Mouse (Mus musculus) liver, embryonic 12.5 days (tissue): ENCODE results near the gene Gm5678. TPM values are rescaled to one million over a fixed set of nuclear protein-coding genes. Genes with fewer than 3 reads are reported as not detected.
A peak's percentile ranks its signal among the peaks of the same experiment; 100 is the strongest.

Experiments used
- ATAC-seq: fragments of 200-750 bp; cut with Nextera tagmentation; 2 replicates; pipeline ENCODE4 v1.8.0; 2017; ENCODE audit warnings: moderate number of reproducible peaks, mild to moderate bottlenecking, moderate library complexity
- H3K27ac ChIP-seq: fragments of 300-500 bp; sonication (generic); 2 replicates; pipeline ENCODE4 v1.5.1; 2016; ENCODE audit warnings: mild to moderate bottlenecking
- H3K27me3 ChIP-seq: fragments of 300-500 bp; sonication (generic); replicated peaks from 2 replicates; pipeline ENCODE4 v1.6.1; 2016; ENCODE audit warnings: mild to moderate bottlenecking, moderate library complexity
- H3K36me3 ChIP-seq: fragments of 300-500 bp; sonication (generic); 2 replicates; pipeline ENCODE4 v1.6.1; 2016; ENCODE audit warnings: mild to moderate bottlenecking, moderate library complexity
- H3K4me1 ChIP-seq: fragments of 300-500 bp; sonication (generic); 2 replicates; pipeline ENCODE4 v1.6.1; 2016
- H3K4me2 ChIP-seq: fragments of 300-500 bp; sonication (generic); 2 replicates; pipeline ENCODE4 v1.6.1; 2016; ENCODE audit warnings: mild to moderate bottlenecking, moderate library complexity
- H3K4me3 ChIP-seq: fragments of 300-500 bp; sonication (generic); 2 replicates; pipeline ENCODE4 v1.5.1; 2016; ENCODE audit warnings: mild to moderate bottlenecking, moderate library complexity
- H3K9ac ChIP-seq: fragments of 300-500 bp; sonication (generic); 2 replicates; pipeline ENCODE4 v1.6.1; 2016; ENCODE audit warnings: mild to moderate bottlenecking, moderate library complexity
- H3K9me3 ChIP-seq: fragments of 300-500 bp; sonication (generic); replicated peaks from 2 replicates; pipeline ENCODE4 v1.6.1; 2016; ENCODE audit warnings: mild to moderate bottlenecking, moderate library complexity
- WGBS: fragments of 180-500 bp; shearing (Covaris S2); methylation state at CpG from one replicate; pipeline ENCODE4 v1.1.7; 2016; ENCODE audit not compliant: insufficient replicate concordance; 5-methylcytosine and 5-hydroxymethylcytosine counted together
- polyA plus RNA-seq: library from polyadenylated mRNA; unstranded; fragments of >200 nt; fragmentation: Nextera tagmentation; extraction: Ambion mirVana; gene quantifications from 2 replicates; pipeline ENCODE4 v1.2.1, GENCODE M21; 2016

Gm5678 gene
- polyA plus RNA-seq, 1 experiment from 2014 or later, result not detected

DNA sequence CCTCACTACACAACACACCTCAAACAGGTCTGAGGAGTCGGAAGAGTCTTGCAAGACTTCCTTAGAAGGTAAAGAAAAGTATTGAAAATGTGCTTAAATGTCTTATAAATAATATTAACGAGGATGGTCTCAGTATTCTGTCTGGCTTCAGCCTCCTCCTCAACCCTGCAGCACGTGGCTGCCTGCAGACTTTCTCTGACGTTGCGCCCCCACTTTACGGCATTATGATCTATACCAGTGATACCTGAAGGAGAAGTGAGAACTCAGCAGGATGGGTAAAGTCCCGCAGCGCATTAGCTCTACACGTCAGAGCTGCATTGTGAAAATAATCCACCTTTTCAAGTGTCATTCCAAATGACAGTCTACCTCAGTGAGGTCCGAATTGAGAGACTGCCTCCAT, 33.4 kb upstream of the Gm5678 start:
- Histone ChIP-seq H3K9me3 (no peaks in the 10 kb centered on the region), H3K27ac (no peak overlapping the region), H3K4me2 (no peak overlapping the region), H3K4me1 (peaks cover 12% of the 10 kb centered on the region), H3K9ac (no peak overlapping the region), H3K4me3 (no peak overlapping the region), H3K27me3 (no peaks in the 10 kb centered on the region), H3K36me3 (peaks cover 61% of the 10 kb centered on the region)
- 83% methylated on average over 10 of the region's 10 CpGs for WGBS
- no peak for ATAC-seq

DNA sequence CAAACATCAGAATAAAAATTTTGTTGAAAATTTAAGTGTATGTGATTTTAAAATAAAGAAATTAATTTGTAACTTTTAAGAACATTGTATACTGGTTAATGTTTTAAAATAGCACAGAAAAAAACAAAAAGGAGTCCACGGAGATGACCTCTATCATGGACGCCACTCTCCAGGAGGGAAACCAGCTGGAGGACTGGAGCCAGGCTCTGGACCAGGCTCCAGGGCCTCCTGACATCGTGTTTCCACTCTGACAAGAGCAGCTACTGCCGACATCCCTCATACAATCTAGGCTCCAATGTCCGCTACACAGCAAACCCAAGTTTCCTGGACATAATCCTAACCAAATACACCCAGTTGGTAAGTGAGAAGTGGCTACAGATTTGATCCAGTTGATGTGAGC, 32.1 kb upstream of the Gm5678 start:
- H3K4me3 ChIP-seq, result no peak overlapping the region
- no peak for ATAC-seq
- peaks cover 50% of the 10 kb centered on the region for H3K36me3 ChIP-seq
- H3K9me3 ChIP-seq, result no peaks in the 10 kb centered on the region
- H3K9ac ChIP-seq, result no peak overlapping the region
- no peak overlapping the region for H3K27ac ChIP-seq
- peaks cover 21% of the 10 kb centered on the region for H3K4me1 ChIP-seq
- WGBS, result 81% methylated on average over 5 of the region's 5 CpGs
- H3K27me3 ChIP-seq, result no peaks in the 10 kb centered on the region
- no peak overlapping the region for H3K4me2 ChIP-seq

DNA sequence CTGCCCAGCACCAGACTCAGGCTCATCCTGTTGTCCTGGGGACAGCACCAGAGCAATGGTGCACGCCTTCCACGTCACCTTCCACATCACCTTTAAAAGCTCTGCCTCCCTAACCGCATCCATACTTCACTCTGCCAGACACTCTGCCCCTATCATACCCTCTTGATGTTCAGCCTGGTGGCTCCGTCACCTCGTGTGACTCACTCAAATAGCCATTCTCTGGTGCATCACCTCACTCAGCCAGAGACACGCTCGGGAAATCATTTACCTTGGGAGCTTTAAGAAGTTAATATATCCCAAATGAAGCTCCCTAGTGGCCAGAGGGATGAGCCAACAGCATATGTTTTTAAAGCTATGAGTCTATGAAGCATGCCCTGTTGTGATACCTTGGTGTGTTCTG, 31.1 kb upstream of the Gm5678 start:
- H3K9me3 ChIP-seq, result no peaks in the 10 kb centered on the region
- no peak overlapping the region for H3K9ac ChIP-seq
- H3K27me3 ChIP-seq, result no peaks in the 10 kb centered on the region
- peaks cover 25% of the 10 kb centered on the region for H3K4me1 ChIP-seq
- no peak overlapping the region for H3K4me2 ChIP-seq
- H3K4me3 ChIP-seq, result no peak overlapping the region
- H3K27ac ChIP-seq, result no peak overlapping the region
- WGBS, result 80% methylated on average over 7 of the region's 7 CpGs
- ATAC-seq, result no peak
- peaks cover 51% of the 10 kb centered on the region for H3K36me3 ChIP-seq

DNA sequence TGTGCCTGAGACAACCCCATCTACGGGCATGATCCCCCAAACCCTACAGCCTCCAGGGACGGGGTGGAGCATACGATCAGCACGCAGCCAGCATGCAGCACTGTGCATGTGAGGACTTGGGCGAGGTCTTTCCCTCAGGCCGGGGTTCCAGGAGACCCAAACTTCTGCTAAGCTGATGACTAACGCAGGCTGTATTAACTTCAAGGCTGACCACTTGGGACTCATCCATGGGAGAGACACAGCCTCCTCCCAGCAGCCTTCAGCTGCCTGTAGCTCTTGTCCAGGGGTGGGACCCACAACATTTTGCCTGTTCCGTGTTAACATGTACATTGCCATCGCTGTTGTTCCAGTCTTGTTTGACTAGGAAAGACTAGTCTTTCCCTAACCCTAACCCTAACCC, 30.3 kb upstream of the Gm5678 start:
- Histone ChIP-seq H3K9ac (no peak overlapping the region), H3K36me3 (peaks cover 51% of the 10 kb centered on the region), H3K4me3 (no peak overlapping the region), H3K4me2 (no peak overlapping the region), H3K27me3 (no peaks in the 10 kb centered on the region), H3K9me3 (no peaks in the 10 kb centered on the region), H3K4me1 (peaks cover 30% of the 10 kb centered on the region), H3K27ac (no peak overlapping the region)
- 89% methylated on average over 9 of the region's 9 CpGs for WGBS
- ATAC-seq, result no peak

DNA sequence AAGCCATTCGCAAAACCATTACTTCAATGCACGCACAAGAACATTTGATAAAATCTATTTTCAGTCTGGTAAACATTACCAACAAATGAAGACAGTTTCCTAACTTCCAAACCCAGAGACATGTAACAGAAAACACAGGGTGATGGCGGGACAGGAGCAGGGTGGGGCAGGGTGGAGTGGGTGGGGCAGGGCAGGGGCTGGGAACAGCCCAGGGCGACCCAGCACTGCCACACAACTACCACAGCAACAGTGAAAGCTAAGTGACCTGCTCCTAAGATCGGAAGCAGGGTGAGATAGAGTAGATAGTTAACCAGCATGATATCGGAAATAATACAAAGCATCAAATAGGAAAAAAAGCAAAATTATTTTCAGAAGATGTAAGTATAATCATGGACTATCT, 28.4 kb upstream of the Gm5678 start:
- H3K27ac ChIP-seq, result peak overlapping the region; percentile 70; the same call in 1 of the 2 replicates
- no peaks in the 10 kb centered on the region for H3K9me3 ChIP-seq
- peaks cover 40% of the 10 kb centered on the region for H3K36me3 ChIP-seq
- no peak overlapping the region; the same call in 1 of the 2 replicates for H3K9ac ChIP-seq
- H3K4me3 ChIP-seq, result no peak overlapping the region
- H3K4me1 ChIP-seq, result peaks cover 45% of the 10 kb centered on the region
- peak; percentile 44; the same call in 1 of the 2 replicates for ATAC-seq
- H3K4me2 ChIP-seq, result peak overlapping the region; percentile 53
- no peaks in the 10 kb centered on the region for H3K27me3 ChIP-seq
- WGBS, result 53% methylated on average over 6 of the region's 6 CpGs

DNA sequence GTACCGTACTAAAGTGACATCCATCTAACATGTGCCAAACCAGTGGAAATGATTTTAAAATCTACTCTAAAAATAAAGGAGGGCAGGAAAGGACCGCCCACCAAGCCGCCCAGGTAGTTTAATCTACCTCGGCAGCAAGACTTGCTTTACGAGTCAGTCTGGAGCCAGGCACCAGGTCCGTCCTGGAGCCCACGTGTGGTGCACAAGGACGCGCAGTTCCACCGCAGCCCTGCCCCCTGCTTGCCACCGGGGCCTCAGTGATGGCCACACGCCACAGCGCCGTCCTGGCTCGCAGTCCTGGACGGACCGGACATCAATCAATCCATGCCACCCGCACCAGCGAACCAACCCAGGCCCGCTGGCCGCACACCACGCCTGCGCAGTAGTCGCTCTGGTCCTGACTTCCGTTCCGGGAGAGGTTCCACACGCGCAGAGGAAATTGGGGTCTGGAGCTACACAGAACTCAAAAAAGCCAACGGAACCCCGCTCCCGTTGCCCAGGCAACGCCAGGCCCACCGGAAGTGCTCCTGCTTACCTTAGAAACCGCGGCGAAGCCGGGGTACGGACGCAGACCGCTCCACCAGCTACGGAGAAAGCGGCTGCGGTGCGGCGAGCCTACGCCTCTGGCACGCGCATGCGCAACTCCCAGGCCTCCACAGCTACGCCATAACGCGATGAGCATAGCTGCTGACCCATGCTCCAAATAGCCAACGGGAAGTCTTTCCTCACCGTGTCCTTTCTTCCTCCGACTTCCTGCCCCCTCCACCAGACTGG, 24.3 kb upstream of the Gm5678 start, which contains the start of gene Setd4:
Setd4 (minus strand) TSS at position 625 of the 774 bp plus-strand sequence.
- H3K4me3 ChIP-seq, result peak within 1 kb of the TSS; percentile 76
- peak within 1 kb of the TSS; percentile 87 for H3K4me2 ChIP-seq
- under 1% methylated on average over 55 of the region's 55 CpGs for WGBS
- peaks cover 16% of the 10 kb centered on the region; the same call in 1 of the 2 replicates for H3K27me3 ChIP-seq
- peaks cover 12% of the 10 kb centered on the region for H3K36me3 ChIP-seq
- H3K9me3 ChIP-seq, result no peaks in the 10 kb centered on the region
- peak; percentile 87 for ATAC-seq
- H3K9ac ChIP-seq, result peak within 1 kb of the TSS; percentile 81
- peak within 1 kb of the TSS; percentile 87 for H3K27ac ChIP-seq
- H3K4me1 ChIP-seq, result peaks cover 60% of the 10 kb centered on the region

DNA sequence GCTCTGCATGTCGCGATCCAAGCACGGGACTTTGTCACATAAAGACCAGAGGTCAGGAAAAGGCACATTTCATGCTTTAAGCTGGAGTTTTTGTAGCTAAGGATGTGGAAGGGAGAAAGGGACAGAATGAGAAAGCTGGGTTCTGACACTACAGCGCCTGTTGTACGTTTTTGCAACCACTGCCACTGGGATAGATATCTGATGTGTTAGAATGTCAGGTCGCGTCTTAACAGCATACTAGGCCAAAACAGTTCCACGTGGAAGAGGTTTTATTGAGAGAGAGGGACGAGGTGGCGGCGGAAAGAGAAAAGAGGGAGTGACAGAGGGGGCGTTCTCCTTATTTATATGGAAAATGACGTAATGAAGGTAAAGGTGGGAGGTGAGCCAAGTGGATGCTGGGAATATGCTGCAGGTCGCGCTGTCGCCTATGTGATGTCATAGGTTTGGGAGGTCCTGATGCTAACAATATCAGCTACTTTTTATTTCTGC, 23.4 kb upstream of the Gm5678 start:
- peaks cover 7% of the 10 kb centered on the region; the same call in 1 of the 2 replicates for H3K36me3 ChIP-seq
- peak overlapping the region; percentile 81 for H3K9ac ChIP-seq
- no peak for ATAC-seq
- 12% methylated on average over 16 of the region's 16 CpGs for WGBS
- peak overlapping the region; percentile 76 for H3K4me3 ChIP-seq
- H3K4me1 ChIP-seq, result peaks cover 56% of the 10 kb centered on the region
- H3K27ac ChIP-seq, result peak overlapping the region; percentile 87; the same call in 1 of the 2 replicates
- H3K27me3 ChIP-seq, result peaks cover 16% of the 10 kb centered on the region; the same call in 1 of the 2 replicates
- H3K4me2 ChIP-seq, result peak overlapping the region; percentile 87
- H3K9me3 ChIP-seq, result no peaks in the 10 kb centered on the region

DNA sequence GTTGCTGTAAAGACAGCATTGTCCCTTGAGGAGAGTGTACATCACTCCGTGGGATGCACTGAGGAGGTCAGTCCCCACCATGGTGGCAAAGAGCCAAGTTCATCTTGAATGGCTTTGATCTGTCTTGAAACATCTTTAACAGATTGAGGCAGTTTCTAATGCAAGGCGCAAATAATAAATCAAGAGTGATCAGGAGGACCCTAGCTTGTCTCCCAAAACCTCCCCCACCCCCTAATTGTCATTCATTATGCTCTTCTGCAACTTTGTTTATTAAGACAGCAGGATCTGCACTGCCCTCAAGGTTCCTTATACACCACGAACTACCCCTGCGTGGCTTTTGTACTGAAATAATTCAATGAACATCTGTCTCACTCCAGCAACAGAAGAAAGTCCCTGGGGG, 22.3 kb upstream of the Gm5678 start, which contains the start of gene Cbr1:
Cbr1 (plus strand) TSS at position 301 of the 400 bp plus-strand sequence.
- no peak for ATAC-seq
- H3K9me3 ChIP-seq, result no peaks in the 10 kb centered on the region
- peak within 1 kb of the TSS; percentile 81 for H3K9ac ChIP-seq
- peaks cover 49% of the 10 kb centered on the region for H3K4me1 ChIP-seq
- H3K36me3 ChIP-seq, result peaks cover 9% of the 10 kb centered on the region
- H3K27me3 ChIP-seq, result peaks cover 16% of the 10 kb centered on the region; the same call in 1 of the 2 replicates
- no peak within 1 kb of the TSS for H3K27ac ChIP-seq
- peak within 1 kb of the TSS; percentile 87 for H3K4me2 ChIP-seq
- H3K4me3 ChIP-seq, result peak within 1 kb of the TSS; percentile 76
- WGBS, result 70% methylated on average over 4 of the region's 4 CpGs

DNA sequence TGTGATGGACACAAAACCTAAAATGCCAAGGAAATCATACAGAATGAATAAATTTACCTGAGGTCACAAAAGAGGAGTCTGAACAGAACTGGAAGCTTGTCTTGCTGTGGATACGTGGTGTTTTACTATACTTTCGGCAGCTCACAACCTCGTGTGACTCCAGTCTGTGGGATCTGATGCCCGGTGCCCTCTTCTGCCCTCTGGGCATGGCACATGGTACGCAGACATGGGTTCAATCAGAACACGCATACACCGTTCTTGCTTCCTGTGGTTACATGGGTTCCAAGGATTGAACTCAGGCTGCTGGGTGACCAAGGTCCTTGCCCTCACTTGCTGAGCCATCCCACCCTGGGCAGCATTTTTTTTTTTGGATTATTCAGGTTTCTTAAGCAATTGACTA, 21.8 kb upstream of the Gm5678 start:
- ATAC-seq, result no peak

DNA sequence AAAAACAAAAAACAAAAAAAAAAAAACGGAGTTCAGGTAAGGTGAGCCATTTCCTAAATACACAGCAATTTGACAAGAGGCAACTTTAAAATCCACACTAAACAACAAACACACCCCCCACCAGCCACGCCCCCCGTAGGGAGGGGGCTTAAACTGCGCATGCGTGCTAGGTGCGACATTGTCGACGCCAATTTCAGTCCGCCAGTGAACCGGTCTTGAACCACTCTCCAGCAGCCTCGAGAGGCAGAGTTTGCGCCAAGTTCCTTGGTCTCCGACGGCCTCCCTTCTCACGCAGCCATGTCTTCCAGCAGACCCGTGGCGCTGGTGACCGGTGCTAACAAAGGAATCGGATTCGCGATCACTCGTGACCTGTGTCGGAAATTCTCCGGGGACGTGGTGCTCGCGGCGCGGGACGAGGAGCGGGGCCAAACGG, 20.2 kb upstream of the Gm5678 start:
- peak overlapping the region; percentile 68 for H3K4me3 ChIP-seq
- H3K9me3 ChIP-seq, result no peaks in the 10 kb centered on the region
- H3K4me2 ChIP-seq, result peak overlapping the region; percentile 97
- ATAC-seq, result peak; percentile 53
- H3K9ac ChIP-seq, result peak overlapping the region; percentile 81
- H3K27me3 ChIP-seq, result peaks cover 16% of the 10 kb centered on the region; the same call in 1 of the 2 replicates
- H3K4me1 ChIP-seq, result peaks cover 37% of the 10 kb centered on the region
- peak overlapping the region; percentile 57 for H3K27ac ChIP-seq
- WGBS, result under 1% methylated on average over 32 of the region's 32 CpGs
- peaks cover 5% of the 10 kb centered on the region for H3K36me3 ChIP-seq

More for the DNA sequence above, 21.8 kb upstream of the Gm5678 start:
- Histone ChIP-seq H3K4me3 (no peak overlapping the region), H3K9ac (no peak overlapping the region), H3K27ac (no peak overlapping the region), H3K36me3 (peaks cover 9% of the 10 kb centered on the region), H3K4me1 (peaks cover 46% of the 10 kb centered on the region), H3K27me3 (peaks cover 16% of the 10 kb centered on the region; the same call in 1 of the 2 replicates), H3K9me3 (no peaks in the 10 kb centered on the region), H3K4me2 (no peak overlapping the region)
- WGBS, result 86% methylated on average over 7 of the region's 7 CpGs

DNA sequence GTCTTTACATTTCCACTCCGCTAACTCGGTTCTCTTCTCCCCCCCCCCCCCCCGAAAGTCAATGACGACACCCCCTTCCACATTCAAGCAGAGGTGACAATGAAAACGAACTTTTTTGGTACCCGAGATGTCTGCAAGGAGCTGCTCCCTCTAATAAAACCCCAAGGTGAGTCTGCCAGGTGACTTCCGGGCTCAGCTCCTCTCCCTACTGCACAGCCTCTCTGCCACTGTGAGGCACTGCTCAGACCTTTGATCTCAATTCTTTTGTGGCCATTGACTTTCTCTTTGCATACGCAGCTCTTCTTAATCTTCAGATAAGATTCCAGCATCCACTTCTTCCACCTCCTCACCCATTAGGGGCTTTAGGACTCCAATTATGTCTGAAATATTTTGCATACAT, 19.2 kb upstream of the Gm5678 start:
- 67% methylated on average over 8 of the region's 8 CpGs for WGBS
- Histone ChIP-seq H3K4me3 (0 out of 2 replicates have a peak overlapping the region, but pooled peaks have one; percentile 68), H3K9ac (no peak overlapping the region)

DNA sequence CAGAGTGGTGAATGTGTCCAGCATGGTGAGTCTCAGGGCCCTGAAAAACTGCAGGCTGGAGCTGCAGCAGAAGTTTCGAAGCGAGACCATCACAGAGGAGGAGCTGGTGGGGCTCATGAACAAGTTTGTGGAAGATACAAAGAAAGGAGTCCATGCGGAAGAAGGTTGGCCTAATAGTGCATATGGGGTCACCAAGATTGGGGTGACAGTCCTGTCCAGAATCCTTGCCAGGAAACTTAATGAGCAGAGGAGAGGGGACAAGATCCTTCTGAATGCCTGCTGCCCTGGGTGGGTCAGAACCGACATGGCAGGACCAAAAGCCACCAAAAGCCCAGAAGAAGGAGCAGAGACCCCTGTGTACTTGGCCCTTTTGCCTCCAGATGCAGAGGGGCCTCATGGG, 18.1 kb upstream of the Gm5678 start:
- ATAC-seq, result no peak
- no peak overlapping the region for H3K4me2 ChIP-seq

More for the DNA sequence above, 19.2 kb upstream of the Gm5678 start:
- H3K27me3 ChIP-seq, result peaks cover 19% of the 10 kb centered on the region; the same call in 1 of the 2 replicates
- peaks cover 5% of the 10 kb centered on the region for H3K36me3 ChIP-seq
- no peak for ATAC-seq
- H3K4me2 ChIP-seq, result peak overlapping the region; percentile 97
- no peaks in the 10 kb centered on the region for H3K9me3 ChIP-seq
- no peak overlapping the region for H3K27ac ChIP-seq
- H3K4me1 ChIP-seq, result peaks cover 28% of the 10 kb centered on the region

More for the DNA sequence above, 18.1 kb upstream of the Gm5678 start:
- H3K4me1 ChIP-seq, result peaks cover 20% of the 10 kb centered on the region
- peaks cover 19% of the 10 kb centered on the region; the same call in 1 of the 2 replicates for H3K27me3 ChIP-seq
- H3K4me3 ChIP-seq, result no peak overlapping the region
- H3K36me3 ChIP-seq, result peaks cover 5% of the 10 kb centered on the region
- no peaks in the 10 kb centered on the region for H3K9me3 ChIP-seq
- WGBS, result 81% methylated on average over 4 of the region's 4 CpGs
- no peak overlapping the region for H3K27ac ChIP-seq
- H3K9ac ChIP-seq, result no peak overlapping the region
